Mouse (Mus musculus) hindbrain, embryonic 12.5 days (tissue): ENCODE data around the gene Cerkl. TPM values are rescaled to one million over a fixed set of nuclear protein-coding genes. Genes with fewer than 3 reads are reported as not detected.

Experiments used
- ATAC-seq: fragments of 200-750 bp; cut with Nextera tagmentation; 2 replicates; pipeline ENCODE4 v1.8.0; 2017; ENCODE audit warnings: moderate TSS enrichment; ENCODE audit not compliant: low FRiP score
- H3K27ac ChIP-seq: fragments of 300-500 bp; sonication (generic); 2 replicates; pipeline ENCODE4 v1.5.1; 2016; ENCODE audit warnings: mild to moderate bottlenecking
- H3K27me3 ChIP-seq: fragments of 300-500 bp; sonication (generic); 2 replicates; pipeline ENCODE4 v1.6.1; 2016; ENCODE audit warnings: mild to moderate bottlenecking
- H3K36me3 ChIP-seq: fragments of 300-500 bp; sonication (generic); 2 replicates; pipeline ENCODE4 v1.6.1; 2016; ENCODE audit warnings: mild to moderate bottlenecking
- H3K4me1 ChIP-seq: fragments of 300-500 bp; sonication (generic); 2 replicates; pipeline ENCODE4 v1.6.1; 2016
- H3K4me2 ChIP-seq: fragments of 300-500 bp; sonication (generic); replicated peaks from 2 replicates; pipeline ENCODE4 v1.6.1; 2016; ENCODE audit warnings: mild to moderate bottlenecking
- H3K4me3 ChIP-seq: fragments of 300-500 bp; sonication (generic); 2 replicates; pipeline ENCODE4 v1.5.1; 2016; ENCODE audit warnings: mild to moderate bottlenecking
- H3K9ac ChIP-seq: fragments of 300-500 bp; sonication (generic); 2 replicates; pipeline ENCODE4 v1.6.1; 2016; ENCODE audit warnings: mild to moderate bottlenecking, moderate library complexity
- H3K9me3 ChIP-seq: fragments of 300-500 bp; sonication (generic); replicated peaks from 2 replicates; pipeline ENCODE4 v1.6.1; 2016; ENCODE audit warnings: mild to moderate bottlenecking
- WGBS: fragments of 180-500 bp; shearing (Covaris S2); methylation state at CpG from one replicate; pipeline ENCODE4 v1.1.7; 2016; 5-methylcytosine and 5-hydroxymethylcytosine counted together
- polyA plus RNA-seq: library from polyadenylated mRNA; unstranded; fragments of >200 nt; fragmentation: Nextera tagmentation; extraction: Ambion mirVana; gene quantifications from 2 replicates; pipeline ENCODE4 v1.2.1, GENCODE M21; 2016

The Cerkl gene
- polyA plus RNA-seq, 1 experiment from 2014 or later, result 3.6 TPM

- no peaks in the 10 kb centered on the region for H3K27me3 ChIP-seq
- H3K4me1 ChIP-seq, result no peaks in the 10 kb centered on the region
- no peaks in the 10 kb centered on the region for H3K9me3 ChIP-seq
- no peak overlapping the region for H3K27ac ChIP-seq
- no peak overlapping the region for H3K4me2 ChIP-seq
- ATAC-seq, result no peak
- no peak overlapping the region for H3K9ac ChIP-seq
- H3K4me3 ChIP-seq, result no peak overlapping the region
- H3K36me3 ChIP-seq, result no peaks in the 10 kb centered on the region
- WGBS, result 94% methylated on average over 9 of the region's 9 CpGs
These were observed 140.3 kb downstream of the Cerkl start for GRCm38 (mm10) chr2:79316182-79316880.

GRCm38 (mm10) chr2:79315108-79315507 is 141.5 kb downstream of the Cerkl start:
- Histone ChIP-seq H3K27me3 (no peaks in the 10 kb centered on the region), H3K9me3 (no peaks in the 10 kb centered on the region), H3K4me1 (no peaks in the 10 kb centered on the region), H3K36me3 (no peaks in the 10 kb centered on the region), H3K9ac (no peak overlapping the region), H3K4me3 (no peak overlapping the region), H3K4me2 (no peak overlapping the region), H3K27ac (no peak overlapping the region)
- 89% methylated on average over 4 of the region's 4 CpGs for WGBS
- ATAC-seq, result no peak

GRCm38 (mm10) chr2:79312499-79312898 is 144.1 kb downstream of the Cerkl start:
- Histone ChIP-seq H3K9ac (no peak overlapping the region), H3K27me3 (no peaks in the 10 kb centered on the region), H3K4me2 (no peak overlapping the region), H3K36me3 (no peaks in the 10 kb centered on the region), H3K27ac (no peak overlapping the region), H3K4me1 (no peaks in the 10 kb centered on the region), H3K9me3 (no peaks in the 10 kb centered on the region), H3K4me3 (no peak overlapping the region)
- ATAC-seq, result no peak
- WGBS, result 84% methylated on average over 4 of the region's 4 CpGs

- Histone ChIP-seq H3K9me3 (no peaks in the 10 kb centered on the region), H3K27ac (no peak overlapping the region), H3K4me1 (no peaks in the 10 kb centered on the region), H3K36me3 (no peaks in the 10 kb centered on the region), H3K4me2 (no peak overlapping the region), H3K27me3 (no peaks in the 10 kb centered on the region), H3K4me3 (no peak overlapping the region), H3K9ac (no peak overlapping the region)
- WGBS, result 92% methylated on average over 13 of the region's 13 CpGs
- ATAC-seq, result no peak
These were observed 147.0 kb downstream of the Cerkl start for GRCm38 (mm10) chr2:79309454-79310118.

- WGBS, result 78% methylated on average over 4 of the region's 4 CpGs
- H3K4me1 ChIP-seq, result no peaks in the 10 kb centered on the region
These were observed 149.0 kb downstream of the Cerkl start for GRCm38 (mm10) chr2:79307549-79307948.

GRCm38 (mm10) chr2:79302398-79302797 is 154.2 kb downstream of the Cerkl start:
- ATAC-seq, result no peak
- Histone ChIP-seq H3K4me1 (no peaks in the 10 kb centered on the region), H3K27ac (no peak overlapping the region), H3K9ac (no peak overlapping the region), H3K4me2 (no peak overlapping the region), H3K36me3 (no peaks in the 10 kb centered on the region), H3K9me3 (no peaks in the 10 kb centered on the region), H3K4me3 (no peak overlapping the region), H3K27me3 (no peaks in the 10 kb centered on the region)

More at GRCm38 (mm10) chr2:79307549-79307948, 149.0 kb downstream of the Cerkl start:
- Histone ChIP-seq H3K4me3 (no peak overlapping the region), H3K9ac (no peak overlapping the region), H3K27ac (no peak overlapping the region), H3K36me3 (no peaks in the 10 kb centered on the region), H3K27me3 (no peaks in the 10 kb centered on the region), H3K9me3 (no peaks in the 10 kb centered on the region), H3K4me2 (no peak overlapping the region)
- no peak for ATAC-seq

GRCm38 (mm10) chr2:79292431-79292830 is 164.2 kb downstream of the Cerkl start:
- ATAC-seq, result no peak
- Histone ChIP-seq H3K27me3 (no peaks in the 10 kb centered on the region), H3K4me2 (no peak overlapping the region), H3K4me1 (no peaks in the 10 kb centered on the region), H3K9ac (no peak overlapping the region), H3K9me3 (no peaks in the 10 kb centered on the region), H3K4me3 (no peak overlapping the region), H3K27ac (no peak overlapping the region), H3K36me3 (no peaks in the 10 kb centered on the region)
- WGBS, result 71% methylated on average over 6 of the region's 6 CpGs

GRCm38 (mm10) chr2:79291922-79292321 is 164.7 kb downstream of the Cerkl start:
- Histone ChIP-seq H3K36me3 (no peaks in the 10 kb centered on the region), H3K9me3 (no peaks in the 10 kb centered on the region), H3K4me2 (no peak overlapping the region), H3K4me1 (no peaks in the 10 kb centered on the region), H3K27ac (no peak overlapping the region), H3K27me3 (no peaks in the 10 kb centered on the region), H3K9ac (no peak overlapping the region), H3K4me3 (no peak overlapping the region)
- ATAC-seq, result no peak
- 84% methylated on average over 8 of the region's 8 CpGs for WGBS

GRCm38 (mm10) chr2:79290149-79290548 is 166.4 kb downstream of the Cerkl start:
- WGBS, result 77% methylated on average over 1 of the region's 1 CpGs
- Histone ChIP-seq H3K9me3 (no peaks in the 10 kb centered on the region), H3K27ac (no peak overlapping the region), H3K9ac (no peak overlapping the region), H3K4me2 (no peak overlapping the region), H3K4me3 (no peak overlapping the region), H3K27me3 (no peaks in the 10 kb centered on the region), H3K4me1 (no peaks in the 10 kb centered on the region), H3K36me3 (no peaks in the 10 kb centered on the region)
- ATAC-seq, result no peak

GRCm38 (mm10) chr2:79284206-79284605 is 172.4 kb downstream of the Cerkl start:
- no peak overlapping the region for H3K9ac ChIP-seq
- H3K9me3 ChIP-seq, result no peaks in the 10 kb centered on the region
- H3K4me3 ChIP-seq, result no peak overlapping the region
- H3K4me1 ChIP-seq, result no peaks in the 10 kb centered on the region
- 78% methylated on average over 4 of the region's 4 CpGs for WGBS
- no peaks in the 10 kb centered on the region for H3K27me3 ChIP-seq
- H3K4me2 ChIP-seq, result no peak overlapping the region
- no peaks in the 10 kb centered on the region for H3K36me3 ChIP-seq
- no peak overlapping the region for H3K27ac ChIP-seq
- ATAC-seq, result no peak

Other genes with a start within 250 kb of the Cerkl start
- gene Itga4, start 201.4 kb downstream of the Cerkl start, polyA plus RNA-seq, result 5.4 and 7.2 TPM in 2 replicates
- gene Neurod1, start within 50 bp of the Cerkl start, polyA plus RNA-seq, result 25.3 and 30.4 TPM in 2 replicates
- gene Itprid2, start 178.6 kb upstream of the Cerkl start, polyA plus RNA-seq, result 7.4 and 8.1 TPM in 2 replicates